Mouse (Mus musculus) kidney, postnatal 25 days (tissue): Measurements from ENCODE around the gene Cnot3.

Experiments
- DNase-seq, 2 experiments: peaks; one replicate each; pipeline ENCODE4 v3.0.0; 2021; ENCODE audit warnings: mixed read lengths in 2 of 2

The Cnot3 gene

GRCm38 (mm10) chr7:3703148-3703878 is 58.2 kb downstream of the Cnot3 start:
- DNase-seq = no peak

- DNase-seq = peak; percentile 98
Observed at GRCm38 (mm10) chr7:3703879-3704441, 58.9 kb downstream of the Cnot3 start, which contains the start of gene Rps9. Gene Rps9 (plus strand): TSS chr7:3703993.

- DNase-seq = no peak
Observed at GRCm38 (mm10) chr7:3704475-3704874, 59.4 kb downstream of the Cnot3 start.

- DNase-seq = peak in 1 of 2 experiments; percentile 30
Observed at GRCm38 (mm10) chr7:3705461-3705860, 60.4 kb downstream of the Cnot3 start.

GRCm38 (mm10) chr7:3705911-3706310 is 60.8 kb downstream of the Cnot3 start:
- peak in 1 of 2 experiments; percentile 25 for DNase-seq

- DNase-seq = peak in 1 of 2 experiments; percentile 22
Observed at GRCm38 (mm10) chr7:3706343-3706934, 61.4 kb downstream of the Cnot3 start.

GRCm38 (mm10) chr7:3707027-3707426 is 62.0 kb downstream of the Cnot3 start:
- DNase-seq = no peak

- DNase-seq = peak in 1 of 2 experiments; percentile 20
Observed at GRCm38 (mm10) chr7:3707568-3708413, 62.7 kb downstream of the Cnot3 start.

GRCm38 (mm10) chr7:3708447-3708980 is 63.4 kb downstream of the Cnot3 start:
- peak in 1 of 2 experiments; percentile 6 for DNase-seq

GRCm38 (mm10) chr7:3709000-3709399 is 63.9 kb downstream of the Cnot3 start:
- peak in 1 of 2 experiments; percentile 6 for DNase-seq
